Mouse (Mus musculus): ENCODE measurements around the gene Scyl1. TPM values are rescaled to one million over a fixed set of nuclear protein-coding genes. Genes with fewer than 3 reads are reported as not detected.

Scyl1 gene
- total RNA-seq, 2 experiments from 2014 or later, result 15.7 to 28.2 TPM

DNA sequence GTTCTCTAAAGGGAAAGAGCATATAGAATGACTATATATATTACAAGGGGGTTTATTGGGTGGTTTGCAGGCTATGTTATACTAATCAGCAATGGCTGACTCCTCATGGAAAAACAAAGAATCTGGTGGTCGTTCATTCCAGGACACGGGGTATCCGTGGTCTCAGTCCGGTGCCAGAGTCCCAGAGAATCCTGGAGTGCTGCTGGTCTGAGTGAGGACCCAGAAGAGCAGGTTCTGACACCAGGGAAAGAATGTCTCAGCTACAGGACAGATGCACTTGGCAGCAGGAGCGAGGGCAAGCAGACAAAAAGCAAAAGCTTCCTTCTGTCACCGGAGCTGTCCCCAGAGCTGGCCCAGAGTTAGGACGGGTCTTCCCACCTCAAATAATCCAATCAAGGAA lies 17.4 kb upstream of the Scyl1 start:
- ATAC-seq (replicated peaks; ENCODE audit: poor library complexity), result no peak

DNA sequence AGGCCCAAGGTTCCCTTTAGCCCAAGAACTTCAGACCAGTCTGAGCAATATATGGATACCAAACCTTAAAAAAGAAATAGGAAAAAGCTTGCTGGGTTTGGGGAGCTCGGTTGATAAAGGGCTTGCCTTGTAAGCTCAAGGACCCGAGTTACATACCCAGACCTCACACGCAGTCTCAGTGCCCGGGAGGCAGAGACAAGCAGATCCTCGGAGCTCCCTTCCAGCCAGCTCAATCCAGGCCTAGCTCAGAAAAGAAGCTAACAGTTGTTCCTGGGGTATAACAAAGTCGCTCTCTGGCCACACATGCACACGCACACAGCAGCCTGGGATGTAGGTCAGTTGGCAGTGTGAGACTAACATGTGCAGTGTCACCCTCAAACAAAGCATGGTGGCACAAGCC lies 16.7 kb upstream of the Scyl1 start:
- no peak for ATAC-seq (replicated peaks; ENCODE audit: poor library complexity)

DNA sequence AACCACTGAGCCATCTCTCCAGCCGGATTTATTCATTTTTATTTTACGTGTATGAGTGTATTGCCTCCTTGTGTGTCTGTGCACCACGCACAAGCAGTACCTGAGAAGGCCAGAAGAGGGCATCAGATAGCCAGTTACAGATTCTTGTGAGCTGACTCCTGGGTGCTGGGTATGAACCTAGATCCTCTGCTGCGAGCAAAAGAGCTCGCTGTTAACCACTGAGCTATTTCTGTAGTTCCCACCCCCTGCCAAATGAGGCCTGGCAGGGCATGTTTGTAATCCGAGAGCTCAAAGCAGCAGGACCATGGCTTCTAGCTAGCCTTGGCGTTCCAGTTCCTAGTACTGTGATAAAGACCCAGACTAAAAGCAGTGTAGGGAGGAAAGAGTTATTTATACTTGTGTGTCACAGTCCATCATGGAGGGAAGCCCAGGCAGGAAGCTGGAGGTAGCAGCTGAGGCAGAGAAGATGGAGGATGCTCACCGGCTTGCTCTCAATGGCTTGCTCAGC lies 16.0 kb upstream of the Scyl1 start:
- ATAC-seq (replicated peaks; ENCODE audit: poor library complexity), result peak; percentile 90

DNA sequence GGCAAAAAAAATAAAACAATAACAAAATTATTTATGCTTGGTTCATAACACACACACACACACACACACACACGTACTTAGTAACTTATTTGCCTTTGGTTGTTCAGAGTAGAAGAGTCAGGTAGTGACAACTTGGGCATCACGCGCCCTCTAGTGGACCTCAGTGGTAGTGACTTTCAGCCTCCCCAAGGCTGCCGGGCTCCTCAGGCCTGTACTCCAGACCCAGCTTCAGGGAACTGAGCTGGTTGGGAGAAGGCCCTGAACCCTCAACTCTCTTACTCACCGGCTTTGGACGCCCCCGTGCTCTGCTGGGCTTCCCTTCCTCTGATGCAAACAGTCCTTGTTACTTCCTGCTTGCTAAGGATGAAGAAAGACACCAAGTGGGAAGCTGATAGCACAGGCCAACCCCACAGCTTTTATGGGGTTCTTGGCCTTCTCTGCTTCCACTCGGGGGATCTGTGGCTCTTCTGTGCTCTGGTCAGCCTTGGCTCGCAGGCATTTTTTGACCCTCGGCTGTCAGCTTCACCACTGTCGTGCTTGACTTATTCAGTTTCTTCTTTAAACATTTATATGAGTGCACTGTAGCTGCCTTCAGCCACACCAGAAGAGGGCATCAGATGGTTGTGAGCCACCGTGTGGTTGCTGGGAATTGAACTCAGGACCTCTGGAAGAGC lies 15.4 kb upstream of the Scyl1 start:
- ATAC-seq (replicated peaks; ENCODE audit: poor library complexity), result peak; percentile 93

DNA sequence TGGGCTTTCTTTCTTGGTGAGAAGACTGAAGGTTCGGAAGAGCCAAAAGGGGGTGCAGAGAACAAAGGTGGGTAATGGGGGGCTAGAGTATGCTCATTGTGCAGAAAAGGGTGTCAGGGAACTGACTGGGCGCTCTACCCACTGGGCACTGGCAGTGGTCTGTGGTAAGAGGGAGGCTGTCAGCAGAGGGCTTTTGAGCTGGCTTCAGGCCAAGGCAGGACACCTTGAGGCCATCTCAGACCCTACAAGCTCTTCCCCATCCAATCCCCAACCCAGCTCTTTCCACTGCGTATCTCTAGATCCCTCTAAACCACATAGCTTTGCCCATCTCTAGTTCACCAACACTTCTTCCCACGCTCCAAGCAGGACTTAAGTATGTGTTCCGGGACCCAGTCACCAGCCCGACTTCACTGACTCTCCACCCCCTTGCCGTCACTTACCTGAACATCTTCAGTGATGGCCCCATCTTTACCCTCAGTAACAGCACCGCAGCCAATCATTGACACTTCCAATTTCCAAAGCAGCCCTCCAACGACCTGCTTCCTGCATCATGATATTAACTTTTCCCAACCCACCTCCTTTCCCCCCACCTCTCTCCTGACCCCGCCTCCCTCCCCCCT lies 13.8 kb upstream of the Scyl1 start:
- no peak for ATAC-seq (replicated peaks; ENCODE audit: poor library complexity)

DNA sequence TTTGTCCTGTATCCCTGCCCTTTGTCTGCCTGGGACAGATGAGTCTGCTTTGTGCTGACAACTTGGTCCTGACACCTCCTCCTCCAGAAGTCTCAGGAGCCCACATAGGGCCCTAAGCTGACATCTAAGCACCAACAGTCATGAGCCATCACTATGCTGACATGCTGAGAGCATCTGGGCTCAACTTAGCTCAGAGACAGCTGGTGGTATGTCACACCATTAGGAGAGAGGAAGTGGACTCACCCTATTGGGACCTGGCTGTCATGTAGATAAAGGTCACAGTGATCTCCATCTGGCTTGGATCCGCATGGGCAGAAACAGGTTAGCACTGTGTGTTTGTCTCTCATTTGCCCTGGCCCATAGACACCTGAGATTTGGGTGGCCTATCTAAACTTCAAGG lies 10.9 kb upstream of the Scyl1 start:
- no peak for ATAC-seq (replicated peaks; ENCODE audit: poor library complexity)

DNA sequence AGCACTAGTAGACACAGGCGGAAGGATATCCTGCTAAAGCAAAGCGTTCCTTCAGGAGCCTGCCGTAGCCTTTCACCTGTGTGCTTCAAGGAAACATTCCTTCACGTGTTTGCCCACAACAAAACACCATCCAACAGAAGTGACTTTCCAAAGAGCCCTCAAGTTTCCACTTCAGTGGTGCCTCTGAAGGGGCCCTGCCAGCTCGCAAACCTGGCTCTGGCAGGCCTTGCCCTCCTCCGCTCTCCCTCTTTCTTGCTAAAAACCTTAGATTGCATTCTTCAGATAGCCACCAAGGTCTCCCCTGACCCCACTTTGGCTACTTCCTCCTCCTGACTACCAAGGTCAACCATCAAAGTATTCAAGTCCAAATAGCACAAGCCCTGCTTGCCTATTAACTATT lies 10.3 kb upstream of the Scyl1 start:
- ATAC-seq (replicated peaks; ENCODE audit: poor library complexity), result no peak

DNA sequence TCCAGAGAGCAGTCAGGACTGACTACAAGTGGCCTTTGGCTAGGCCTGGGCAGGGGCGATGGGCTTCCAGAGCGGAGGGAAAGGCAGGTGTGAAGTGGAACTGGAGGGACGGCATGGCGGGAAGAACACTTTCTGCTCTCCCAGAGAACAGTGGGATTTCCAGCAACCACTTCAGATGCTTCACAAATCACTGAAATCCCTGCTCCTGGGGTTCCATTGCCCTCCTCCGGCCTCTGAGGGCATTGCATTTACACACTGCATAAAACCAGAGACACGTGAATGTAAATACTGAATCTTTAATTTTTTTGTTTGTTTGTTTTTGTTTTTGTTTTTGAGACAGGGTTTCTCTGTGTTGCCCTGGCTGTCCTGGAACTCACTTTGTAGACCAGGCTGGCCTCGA lies 9.0 kb upstream of the Scyl1 start:
- ATAC-seq (replicated peaks; ENCODE audit: poor library complexity), result no peak

DNA sequence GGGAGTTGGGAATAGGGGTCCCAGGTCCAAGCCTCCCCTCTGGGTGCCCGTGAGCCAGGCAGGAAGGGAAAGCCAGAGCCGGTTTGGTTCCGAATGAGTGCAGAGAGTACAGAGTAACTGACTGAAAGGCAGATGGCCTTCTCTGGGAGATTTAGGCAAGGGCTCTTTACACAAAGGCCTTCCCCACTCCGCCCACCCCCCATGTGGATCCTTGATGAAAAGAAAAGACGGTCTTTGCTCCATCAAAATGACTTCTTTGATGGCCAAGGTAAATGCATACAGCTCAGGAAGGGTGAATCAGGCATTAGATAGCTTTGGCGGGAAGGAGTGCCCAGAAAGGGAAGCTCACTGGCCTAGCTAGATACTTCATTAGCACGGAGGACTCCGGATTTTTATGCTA lies 7.1 kb upstream of the Scyl1 start:
- no peak for ATAC-seq (replicated peaks; ENCODE audit: poor library complexity)

DNA sequence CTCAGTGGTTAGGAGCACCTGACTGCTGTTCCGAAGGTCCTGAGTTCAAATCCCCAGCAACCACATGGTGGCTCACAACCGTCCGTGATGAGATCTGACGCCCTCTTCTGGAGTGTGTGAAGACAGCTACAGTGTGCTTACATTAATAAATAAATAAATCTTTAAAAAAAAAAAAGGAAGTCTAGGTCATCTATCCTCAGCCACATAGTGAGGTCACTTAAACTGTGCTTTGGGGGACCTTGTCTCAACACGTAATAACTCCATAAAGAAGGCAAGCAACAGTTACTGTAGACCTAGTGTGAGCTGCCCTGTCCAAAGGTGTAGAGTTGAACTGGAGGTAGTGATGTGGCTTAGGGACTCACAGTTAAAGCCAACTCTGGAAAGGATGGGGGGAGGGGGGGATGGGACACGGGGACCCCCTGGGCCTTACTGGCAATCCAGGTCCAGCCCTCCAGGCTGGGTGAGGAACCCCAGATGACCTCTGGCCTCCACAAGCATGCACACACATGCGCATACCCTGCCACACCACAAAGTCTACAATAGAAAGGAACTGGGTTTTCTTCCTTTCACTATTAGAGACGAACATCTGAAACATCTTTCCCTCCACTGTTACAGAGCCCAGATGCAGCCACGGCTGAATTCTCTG lies 6.3 kb upstream of the Scyl1 start:
- no peak for ATAC-seq (replicated peaks; ENCODE audit: poor library complexity)

DNA sequence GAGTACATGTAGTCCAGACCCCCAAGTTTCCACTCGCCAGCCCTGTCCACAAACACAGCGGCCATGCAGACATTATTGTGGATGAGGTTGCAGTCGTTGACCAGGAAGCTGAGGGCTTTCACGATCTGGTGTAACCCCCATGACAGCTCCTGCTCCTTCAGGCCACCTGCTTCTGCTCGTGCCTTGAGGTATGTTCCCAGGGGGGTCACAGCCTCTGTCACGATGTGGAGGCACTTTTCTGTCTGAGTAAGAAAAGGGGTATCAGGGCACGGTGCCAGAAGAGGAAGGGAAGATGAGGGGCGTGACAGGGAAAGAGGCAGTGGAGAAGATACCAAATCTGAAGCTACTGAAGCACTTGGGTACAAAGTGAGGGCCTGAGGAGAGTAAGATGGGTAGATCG lies 908 bp downstream of the Scyl1 start:
- ATAC-seq (replicated peaks; ENCODE audit: poor library complexity), result no peak

DNA sequence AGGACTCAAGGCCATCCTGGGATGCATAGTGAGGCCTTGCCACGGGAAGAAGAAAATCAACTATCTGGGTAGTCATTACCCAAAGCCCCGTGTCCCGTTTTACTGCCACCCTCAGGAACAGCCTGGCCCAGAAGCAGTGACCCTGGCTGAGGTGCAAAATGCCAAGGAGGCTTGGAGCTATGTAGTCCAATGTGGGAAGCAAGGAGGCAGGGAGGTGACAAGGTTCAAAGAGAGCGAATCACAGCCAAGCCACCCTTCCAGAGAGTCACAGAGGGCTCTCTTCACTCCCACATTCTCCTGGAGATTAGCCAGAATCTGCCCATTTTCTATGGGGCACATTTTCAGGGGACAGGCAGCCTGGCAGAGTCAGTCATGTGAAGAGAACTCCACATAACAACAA lies 3.9 kb downstream of the Scyl1 start:
- no peak for ATAC-seq (replicated peaks; ENCODE audit: poor library complexity)

DNA sequence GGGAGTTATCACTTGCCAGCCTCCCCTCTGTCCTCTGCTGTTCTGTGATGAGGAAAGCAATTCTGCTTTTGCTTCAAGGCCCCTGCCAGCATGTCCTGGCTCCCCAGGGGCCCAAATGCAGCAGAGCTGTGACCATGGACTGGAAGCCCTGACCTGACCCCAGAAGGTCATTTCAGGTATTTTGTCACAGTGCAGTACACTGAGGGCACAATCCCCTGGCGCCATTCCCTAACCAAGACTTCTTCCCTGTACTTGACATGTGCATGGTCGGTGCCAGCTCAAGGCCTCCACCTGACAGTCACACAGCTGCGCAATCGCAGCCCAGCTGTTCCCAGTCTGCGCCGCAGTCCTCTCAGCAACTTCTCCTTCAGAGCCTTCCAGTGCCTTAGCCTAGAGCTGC lies 8.1 kb downstream of the Scyl1 start:
- ATAC-seq (replicated peaks; ENCODE audit: poor library complexity), result no peak

DNA sequence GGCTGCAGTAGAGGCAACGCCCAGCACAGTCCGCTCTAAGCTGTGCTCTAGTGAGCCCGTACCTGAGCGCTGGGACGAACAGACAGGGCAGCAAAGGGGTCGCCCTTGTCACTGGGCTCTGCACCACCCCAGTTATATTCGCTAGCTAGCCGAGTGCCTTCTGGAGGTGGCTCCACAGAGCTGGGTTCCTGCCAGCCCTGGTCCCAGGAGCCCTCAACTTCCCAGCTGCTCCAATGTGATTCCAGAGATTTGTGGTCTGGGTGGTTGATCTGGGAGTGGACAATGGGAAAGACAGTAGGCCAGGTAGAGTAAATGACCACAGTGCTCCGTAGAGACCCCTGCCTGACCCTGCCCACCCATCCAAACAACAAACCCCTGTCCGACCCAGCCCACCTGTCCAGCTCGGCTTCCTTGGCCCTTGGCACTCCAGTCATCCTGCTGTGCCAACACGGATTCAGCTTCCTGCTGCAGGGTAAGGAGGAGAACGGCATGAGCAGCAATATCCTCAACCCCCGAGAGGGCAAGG lies 12.3 kb downstream of the Scyl1 start:
- no peak for ATAC-seq (replicated peaks; ENCODE audit: poor library complexity)

DNA sequence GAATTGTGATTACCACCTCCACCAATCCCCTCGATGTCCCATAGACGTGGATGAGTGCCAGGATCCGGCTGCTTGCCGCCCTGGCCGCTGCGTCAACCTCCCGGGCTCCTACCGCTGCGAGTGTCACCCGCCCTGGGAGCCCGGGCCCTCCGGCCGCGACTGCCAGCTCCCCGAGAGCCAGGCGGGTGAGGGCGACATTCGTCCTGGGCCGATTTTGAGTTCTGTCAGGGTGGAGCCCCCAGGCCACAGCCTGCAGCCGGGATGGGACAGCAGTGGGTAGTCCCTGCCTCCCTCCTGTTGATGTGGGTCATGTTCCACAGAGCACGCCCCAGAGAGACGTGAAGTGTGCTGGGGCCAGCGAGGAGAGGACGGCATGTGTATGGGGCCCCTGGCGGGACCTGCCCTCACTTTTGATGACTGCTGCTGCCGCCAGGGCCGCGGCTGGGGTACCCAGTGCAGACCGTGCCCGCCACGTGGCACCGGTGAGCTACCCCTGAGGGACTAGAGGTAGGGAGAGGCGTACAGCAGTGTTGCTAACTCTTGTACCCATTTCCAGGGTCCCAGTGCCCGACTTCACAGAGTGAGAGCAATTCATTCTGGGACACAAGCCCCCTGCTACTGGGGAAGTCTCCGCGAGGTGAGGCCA lies 14.1 kb downstream of the Scyl1 start:
- no peak for ATAC-seq (replicated peaks; ENCODE audit: poor library complexity)

DNA sequence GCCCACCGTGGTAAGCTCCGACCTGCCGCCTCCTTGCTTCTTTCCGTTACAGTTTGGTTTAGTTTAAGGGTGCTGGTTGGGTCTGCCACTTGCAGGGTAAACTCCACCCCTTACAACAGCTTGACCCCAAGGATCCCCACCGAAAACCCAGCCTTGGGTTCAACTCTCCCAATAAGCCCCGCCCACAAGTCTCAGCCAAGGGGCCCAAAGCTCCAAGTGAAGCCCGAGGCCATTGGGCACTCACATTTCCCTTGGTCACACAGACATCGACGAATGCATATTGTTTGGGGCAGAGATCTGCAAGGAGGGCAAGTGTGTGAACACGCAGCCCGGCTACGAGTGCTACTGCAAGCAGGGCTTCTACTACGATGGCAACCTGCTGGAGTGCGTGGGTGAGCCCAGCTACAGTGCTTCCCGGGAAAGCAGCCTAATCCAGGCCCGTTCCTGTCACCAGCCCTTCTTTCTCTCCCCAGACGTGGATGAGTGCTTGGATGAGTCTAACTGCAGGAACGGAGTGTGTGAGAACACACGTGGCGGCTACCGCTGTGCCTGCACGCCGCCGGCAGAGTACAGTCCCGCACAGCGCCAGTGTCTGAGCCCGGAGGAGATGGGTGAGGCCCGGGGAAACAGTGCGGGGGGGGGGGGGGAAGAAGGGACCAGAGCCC lies 14.8 kb downstream of the Scyl1 start:
- ATAC-seq (replicated peaks; ENCODE audit: poor library complexity), result peak; percentile 46

DNA sequence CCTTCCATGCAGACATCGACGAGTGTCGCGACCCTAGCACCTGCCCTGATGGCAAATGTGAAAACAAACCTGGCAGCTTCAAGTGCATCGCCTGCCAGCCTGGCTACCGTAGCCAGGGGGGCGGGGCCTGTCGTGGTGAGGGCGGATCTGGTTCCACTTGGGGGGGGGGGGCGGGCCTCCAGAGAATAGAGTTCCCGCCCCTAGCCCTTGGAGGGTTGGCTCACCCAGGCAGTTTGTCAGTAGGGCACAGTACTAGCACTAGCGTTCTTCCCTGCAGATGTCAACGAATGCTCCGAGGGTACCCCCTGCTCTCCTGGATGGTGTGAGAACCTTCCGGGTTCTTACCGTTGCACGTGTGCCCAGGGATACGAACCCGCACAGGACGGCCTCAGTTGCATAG lies 19.5 kb downstream of the Scyl1 start:
- ATAC-seq (replicated peaks; ENCODE audit: poor library complexity), result peak; percentile 29; the same call in 1 of the 2 replicates

DNA sequence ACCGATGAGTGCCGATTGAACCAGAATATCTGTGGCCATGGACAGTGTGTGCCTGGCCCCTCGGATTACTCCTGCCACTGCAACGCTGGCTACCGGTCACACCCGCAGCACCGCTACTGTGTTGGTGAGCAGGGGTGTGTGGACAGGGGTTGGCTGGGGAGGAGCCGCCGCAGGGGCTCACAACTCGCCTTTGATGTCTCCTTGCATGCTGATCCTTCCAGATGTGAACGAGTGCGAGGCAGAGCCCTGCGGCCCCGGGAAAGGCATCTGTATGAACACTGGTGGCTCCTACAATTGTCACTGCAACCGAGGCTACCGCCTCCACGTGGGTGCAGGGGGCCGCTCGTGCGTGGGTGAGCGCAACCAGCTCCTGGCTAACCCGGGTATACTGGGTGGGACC lies 20.3 kb downstream of the Scyl1 start:
- no peak for ATAC-seq (replicated peaks; ENCODE audit: poor library complexity)

DNA sequence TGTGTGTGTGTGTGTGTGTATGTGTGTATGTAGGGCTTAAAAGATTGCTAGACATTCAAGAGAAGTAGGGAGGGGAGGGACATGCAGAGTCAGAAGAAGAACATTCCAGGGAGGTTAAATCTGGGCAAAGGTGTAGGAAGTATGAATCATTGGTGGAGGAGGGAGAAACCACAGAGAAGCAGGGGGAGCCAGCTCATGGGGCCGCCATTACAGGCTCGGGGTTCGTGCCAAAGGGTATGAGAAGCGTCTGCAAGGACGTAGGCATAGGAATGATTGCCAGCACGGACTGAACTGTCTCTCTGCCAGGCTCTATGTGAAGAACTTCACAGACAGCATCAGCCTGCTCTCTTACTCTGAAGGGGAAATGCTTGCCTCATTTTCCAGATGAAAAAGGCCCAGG lies 21.7 kb downstream of the Scyl1 start:
- no peak for ATAC-seq (replicated peaks; ENCODE audit: poor library complexity)

DNA sequence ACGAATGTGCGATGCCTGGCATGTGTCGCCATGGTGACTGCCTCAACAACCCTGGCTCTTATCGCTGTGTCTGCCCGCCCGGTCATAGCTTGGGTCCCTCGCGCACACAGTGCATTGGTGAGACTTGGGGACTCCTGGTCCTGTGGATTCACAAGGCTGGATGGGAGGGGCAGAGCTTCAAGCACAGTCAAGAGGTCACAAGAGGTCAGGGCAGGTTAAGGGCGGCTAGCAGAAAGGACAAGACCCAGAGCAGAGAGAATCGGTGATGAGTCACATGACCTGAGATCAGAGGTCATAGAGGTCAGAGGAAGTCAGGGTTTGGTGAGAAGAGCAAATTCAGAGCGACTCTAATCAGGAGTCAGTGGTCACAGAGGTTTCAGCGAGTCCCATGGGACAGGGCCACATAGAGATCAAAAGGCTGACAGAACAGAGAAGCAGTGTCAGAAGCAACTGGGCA lies 24.3 kb downstream of the Scyl1 start:
- peak; percentile 38; the same call in 1 of the 2 replicates for ATAC-seq (replicated peaks; ENCODE audit: poor library complexity)
